Mouse (Mus musculus) erythroblast, embryonic 14.5 days (primary cell): ENCODE data around the gene Gpc6. TPM values are rescaled to one million over a fixed set of nuclear protein-coding genes. Genes with fewer than 3 reads are reported as not detected.

Experiments
- H3K27me3 ChIP-seq: 2 replicates; pipeline ENCODE4 v1.6.1; 2012; ENCODE audit warnings: inconsistent platforms; ENCODE audit not compliant: control insufficient read depth
- H3K36me3 ChIP-seq: 2 replicates; pipeline ENCODE4 v1.6.1; 2012; ENCODE audit warnings: mild to moderate bottlenecking, inconsistent platforms; ENCODE audit not compliant: control insufficient read depth
- H3K4me1 ChIP-seq: 2 replicates; pipeline ENCODE4 v1.6.1; 2012; ENCODE audit warnings: inconsistent platforms; ENCODE audit not compliant: control insufficient read depth
- H3K4me3 ChIP-seq: replicated peaks from 2 replicates; pipeline ENCODE3; 2012; ENCODE audit warnings: moderate library complexity, mild to moderate bottlenecking, inconsistent platforms
- H3K9me3 ChIP-seq: 2 replicates; pipeline ENCODE4 v1.6.1; 2012; ENCODE audit warnings: low read length, inconsistent platforms, mixed read lengths; ENCODE audit not compliant: control insufficient read depth
- GATA1 ChIP-seq: IDR thresholded peaks from 2 replicates; pipeline ENCODE4 v1.6.1; 2012; ENCODE audit warnings: low read length, inconsistent platforms, mixed read lengths
- TAL1 ChIP-seq: IDR thresholded peaks from 3 replicates; pipeline ENCODE4 v1.6.1; 2012; ENCODE audit warnings: low read length, inconsistent platforms, mixed read lengths
- polyA plus RNA-seq: library from polyadenylated mRNA; stranded (reverse); fragments of >175 nt; gene quantifications from 2 replicates; pipeline ENCODE4 v1.2.3, GENCODE M21; 2012

Gpc6 gene
- polyA plus RNA-seq, 1 experiment: not detected

DNA sequence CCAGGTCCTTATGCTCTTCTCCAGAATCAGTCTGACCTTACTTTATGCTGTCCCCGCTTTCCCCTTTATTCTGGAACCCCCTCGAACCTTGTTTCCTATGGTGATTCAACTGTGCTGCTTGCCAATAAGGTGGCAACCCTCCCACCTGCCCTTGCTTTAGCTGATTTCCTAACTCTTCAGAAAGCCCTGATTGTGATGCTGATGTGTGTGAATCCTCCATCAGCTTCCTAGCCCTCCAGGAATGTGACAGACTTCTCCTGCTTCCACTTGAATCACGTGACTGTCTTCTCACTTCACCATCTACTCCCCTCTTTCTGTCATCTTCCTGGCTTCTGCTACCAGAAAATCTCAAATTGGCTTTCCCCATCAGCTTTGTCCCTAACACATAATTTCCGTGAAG lies 305.4 kb downstream of the Gpc6 start:
- no peak for TF ChIP-seq GATA1
- no peak for TF ChIP-seq TAL1
- no peaks in the 10 kb centered on the region for H3K36me3 ChIP-seq

DNA sequence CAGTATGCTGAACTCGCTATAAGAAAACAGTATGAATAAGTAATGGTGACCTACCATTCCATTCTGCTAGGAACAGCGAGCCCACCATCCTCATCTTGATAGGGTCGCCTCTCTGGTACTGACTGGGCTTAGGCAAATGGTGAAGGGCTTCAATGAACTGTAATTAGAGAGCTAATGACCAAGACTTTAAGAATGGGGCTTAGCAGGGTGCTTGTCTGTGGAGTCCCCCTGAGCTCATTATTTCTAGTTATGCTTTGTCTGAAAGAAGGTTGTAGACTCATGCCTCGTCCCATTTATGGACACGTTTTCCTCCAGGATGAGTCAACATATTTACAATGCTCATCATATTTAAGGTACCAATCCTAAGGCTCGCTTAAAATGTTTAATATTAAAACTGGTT lies 313.1 kb downstream of the Gpc6 start:
- peaks cover 4% of the 10 kb centered on the region; the same call in 1 of the 2 replicates for H3K9me3 ChIP-seq
- TF ChIP-seq TAL1: no peak
- no peak for TF ChIP-seq GATA1
- H3K4me3 ChIP-seq: no peak overlapping the region
- no peaks in the 10 kb centered on the region for H3K4me1 ChIP-seq
- no peaks in the 10 kb centered on the region for H3K27me3 ChIP-seq
- no peaks in the 10 kb centered on the region for H3K36me3 ChIP-seq

More for the DNA sequence above, 305.4 kb downstream of the Gpc6 start:
- Histone ChIP-seq H3K4me3 (no peak overlapping the region), H3K9me3 (peaks cover 4% of the 10 kb centered on the region; the same call in 1 of the 2 replicates), H3K4me1 (no peaks in the 10 kb centered on the region), H3K27me3 (no peaks in the 10 kb centered on the region)

DNA sequence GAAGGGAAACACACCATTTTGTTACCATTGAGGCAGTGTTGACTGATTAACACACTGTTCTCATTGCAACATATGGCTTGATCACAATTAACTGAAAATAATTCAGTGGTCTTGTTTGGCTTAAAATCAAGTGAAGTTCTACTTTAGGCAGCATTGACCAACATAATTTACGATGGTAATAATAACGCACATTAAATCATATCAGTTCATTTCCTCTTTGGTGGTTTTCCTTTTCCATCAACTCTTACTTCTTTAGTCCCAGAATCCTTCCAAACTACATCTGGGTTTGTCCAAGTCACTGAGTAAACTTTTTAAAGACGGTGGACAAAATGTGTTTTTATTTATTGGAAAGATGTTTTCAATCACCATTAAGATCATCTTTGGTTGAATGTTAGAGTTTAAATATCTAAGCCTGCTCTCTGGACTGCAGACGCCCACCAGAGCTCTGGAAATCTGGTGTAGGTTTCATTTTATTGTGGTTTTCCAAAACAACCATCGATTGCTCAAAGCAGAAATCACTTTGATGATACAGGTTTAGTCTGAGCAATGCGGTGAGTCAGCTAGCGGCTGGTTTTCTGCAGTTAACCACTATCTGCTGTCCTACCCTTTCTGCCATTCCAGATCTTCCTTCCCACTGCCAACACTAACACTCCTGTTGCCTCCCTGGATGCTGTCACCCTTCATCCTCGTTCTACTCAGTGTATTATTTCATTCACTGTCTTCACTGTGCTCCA lies 314.7 kb downstream of the Gpc6 start:
- TF ChIP-seq TAL1: no peak
- TF ChIP-seq GATA1: no peak
- Histone ChIP-seq H3K4me1 (no peaks in the 10 kb centered on the region), H3K4me3 (no peak overlapping the region), H3K27me3 (no peaks in the 10 kb centered on the region), H3K36me3 (no peaks in the 10 kb centered on the region), H3K9me3 (peaks cover 8% of the 10 kb centered on the region; the same call in 1 of the 2 replicates)

DNA sequence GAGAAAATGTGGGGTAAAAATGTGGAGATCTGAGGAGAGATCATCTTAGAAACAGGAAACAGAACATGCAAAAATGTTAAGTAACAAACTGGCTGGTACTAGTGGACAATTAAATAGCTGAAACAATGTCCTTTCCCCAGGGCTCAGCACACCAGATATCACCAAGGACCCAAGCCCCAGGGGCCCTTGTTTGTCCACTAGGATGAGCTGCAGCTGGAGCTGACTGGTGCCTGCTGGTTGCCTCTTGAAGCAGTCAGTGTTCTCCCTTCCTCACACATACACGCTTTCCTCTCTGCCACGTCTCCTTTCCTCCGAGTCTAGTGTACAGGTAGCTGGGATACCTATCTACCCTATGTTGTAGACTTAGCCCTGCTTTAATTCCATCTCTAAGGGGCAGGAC lies 320.5 kb downstream of the Gpc6 start:
- Histone ChIP-seq H3K9me3 (peaks cover 3% of the 10 kb centered on the region; the same call in 1 of the 2 replicates), H3K4me1 (no peaks in the 10 kb centered on the region), H3K27me3 (no peaks in the 10 kb centered on the region), H3K4me3 (no peak overlapping the region), H3K36me3 (no peaks in the 10 kb centered on the region)
- no peak for TF ChIP-seq TAL1
- TF ChIP-seq GATA1: no peak

DNA sequence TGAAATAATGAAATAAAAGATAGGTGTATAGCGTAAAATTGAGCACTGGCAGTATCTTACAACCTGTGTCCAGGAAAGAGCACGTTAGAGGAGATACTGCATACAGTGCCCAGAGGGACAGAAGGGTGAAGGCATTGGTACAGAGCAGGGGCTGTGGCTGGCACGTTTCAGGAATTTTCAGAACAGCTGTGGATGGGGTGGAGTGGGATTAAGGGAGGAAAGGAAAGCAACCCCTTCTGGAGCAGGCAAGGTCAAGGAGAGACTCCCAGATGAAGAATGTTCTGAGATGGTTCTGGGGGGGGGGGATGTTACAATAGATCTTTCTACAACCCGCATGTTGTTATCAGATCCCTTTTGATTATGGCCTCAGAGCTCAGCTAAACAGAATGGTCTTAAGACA lies 331.1 kb downstream of the Gpc6 start:
- Histone ChIP-seq H3K4me3 (no peak overlapping the region), H3K4me1 (no peaks in the 10 kb centered on the region), H3K27me3 (no peaks in the 10 kb centered on the region), H3K36me3 (no peaks in the 10 kb centered on the region), H3K9me3 (peaks cover 2% of the 10 kb centered on the region; the same call in 1 of the 2 replicates)
- no peak for TF ChIP-seq TAL1
- no peak for TF ChIP-seq GATA1

DNA sequence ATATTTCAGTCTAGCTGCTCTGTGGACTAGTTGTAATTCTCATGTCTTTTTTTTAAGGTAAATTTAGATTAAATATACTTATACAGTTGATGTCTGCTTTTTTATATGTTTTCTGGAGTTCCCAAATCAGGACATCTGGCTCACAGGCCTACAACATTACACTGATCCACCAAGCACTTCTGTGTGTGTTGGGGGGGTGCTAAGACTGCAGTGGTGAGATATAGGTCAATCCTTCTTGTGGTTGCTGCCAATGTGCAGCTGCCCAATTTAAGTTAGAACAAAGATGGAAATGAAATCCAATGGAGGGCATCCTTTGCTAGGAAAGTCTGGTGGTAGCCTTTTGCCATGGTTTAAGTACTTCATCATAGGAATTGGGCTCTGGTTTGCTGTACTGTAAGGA lies 340.5 kb downstream of the Gpc6 start:
- Histone ChIP-seq H3K27me3 (no peaks in the 10 kb centered on the region), H3K4me1 (no peaks in the 10 kb centered on the region), H3K4me3 (no peak overlapping the region), H3K36me3 (no peaks in the 10 kb centered on the region), H3K9me3 (0 out of 2 replicates have a peak, but pooled peaks cover 2% of the 10 kb centered on the region)
- TF ChIP-seq TAL1 (no peak), GATA1 (no peak)

DNA sequence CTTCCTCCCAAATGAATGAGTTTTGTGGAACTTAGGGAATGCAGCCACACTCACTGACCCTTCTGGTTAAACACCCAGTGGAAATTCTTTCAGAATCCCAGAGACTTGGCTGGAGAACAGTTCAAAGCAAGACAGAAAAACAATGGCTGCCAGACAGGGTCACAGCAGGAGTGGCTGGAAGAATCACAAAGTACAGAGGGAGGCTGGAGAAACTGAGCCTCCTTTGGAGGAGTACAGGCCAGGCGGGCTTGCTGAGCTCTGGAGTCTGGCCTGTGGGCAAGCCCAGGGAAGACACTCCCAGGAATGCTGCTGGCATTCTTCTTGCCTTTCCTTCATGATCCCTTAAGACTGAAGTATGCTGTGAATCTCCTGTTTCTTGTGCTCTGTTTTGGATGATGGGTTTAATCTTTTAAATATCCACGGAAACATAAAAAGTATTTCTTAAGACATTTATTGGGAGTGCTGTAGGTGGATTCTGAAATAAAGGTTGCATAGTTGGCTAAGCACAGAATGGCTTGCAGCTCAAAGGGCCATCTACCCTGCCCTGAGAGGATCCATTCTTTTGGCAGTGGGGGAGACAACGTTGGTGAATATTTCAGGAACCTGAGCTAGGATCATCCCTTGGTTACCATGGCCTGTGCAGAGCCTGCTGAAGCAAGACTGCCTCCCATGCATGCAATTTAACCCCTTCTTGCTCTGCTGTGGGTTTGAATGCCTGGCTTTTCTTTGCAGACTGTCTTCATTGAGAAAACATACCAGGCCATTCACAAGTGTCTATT lies 342.9 kb downstream of the Gpc6 start:
- no peak overlapping the region for H3K4me3 ChIP-seq
- H3K27me3 ChIP-seq: no peaks in the 10 kb centered on the region
- TF ChIP-seq TAL1 (no peak), GATA1 (no peak)
- H3K9me3 ChIP-seq: 0 out of 2 replicates have a peak, but pooled peaks cover 2% of the 10 kb centered on the region
- no peaks in the 10 kb centered on the region for H3K36me3 ChIP-seq
- H3K4me1 ChIP-seq: no peaks in the 10 kb centered on the region

DNA sequence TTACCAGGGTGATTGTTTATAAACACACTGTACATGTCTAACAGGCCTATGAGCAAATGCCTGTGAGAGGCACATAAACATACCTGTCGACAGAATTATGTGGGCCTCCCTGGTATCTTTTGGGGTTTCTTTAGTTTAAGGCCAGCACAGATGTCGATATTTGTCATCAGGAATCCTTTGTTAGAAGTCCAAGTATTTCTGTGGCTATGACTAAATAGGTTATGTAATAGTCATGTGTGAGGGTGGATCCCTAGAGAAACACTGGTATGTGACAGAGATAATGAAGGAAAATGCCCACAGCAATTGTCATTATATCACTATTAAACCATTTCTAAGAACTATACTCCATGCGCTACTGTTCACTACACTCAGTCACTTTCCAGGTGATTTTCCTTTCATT lies 358.5 kb downstream of the Gpc6 start:
- H3K9me3 ChIP-seq: peaks cover 3% of the 10 kb centered on the region
- no peak for TF ChIP-seq TAL1
- no peak for TF ChIP-seq GATA1
- H3K4me3 ChIP-seq: no peak overlapping the region

DNA sequence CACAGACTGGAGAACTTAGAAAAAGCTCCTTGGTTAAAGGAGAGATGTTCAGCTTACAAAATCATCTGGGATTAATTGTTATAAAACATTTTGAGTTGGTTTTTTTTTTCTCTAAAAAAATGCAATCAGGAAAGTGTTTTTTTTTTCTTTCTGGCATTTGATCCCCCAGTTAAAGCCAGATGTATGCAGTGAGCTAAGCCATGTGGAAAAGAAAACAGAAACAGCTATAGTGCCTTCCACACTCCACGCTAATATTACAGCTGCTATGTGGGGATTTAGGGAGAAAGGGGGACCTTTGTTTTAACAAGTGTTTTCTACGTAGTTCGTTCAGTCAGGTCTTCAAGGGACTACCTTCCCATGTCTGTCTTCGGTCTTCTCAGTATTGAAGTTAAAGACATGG lies 368.6 kb downstream of the Gpc6 start:
- Histone ChIP-seq H3K27me3 (no peaks in the 10 kb centered on the region), H3K4me1 (no peaks in the 10 kb centered on the region), H3K4me3 (no peak overlapping the region), H3K36me3 (no peaks in the 10 kb centered on the region), H3K9me3 (no peaks in the 10 kb centered on the region; the same call in 1 of the 2 replicates)
- TF ChIP-seq GATA1 (no peak), TAL1 (no peak)

More for the DNA sequence above, 358.5 kb downstream of the Gpc6 start:
- Histone ChIP-seq H3K4me1 (no peaks in the 10 kb centered on the region), H3K36me3 (no peaks in the 10 kb centered on the region), H3K27me3 (no peaks in the 10 kb centered on the region)
